Mouse (Mus musculus) stomach, embryonic 15.5 days (tissue): ENCODE measurements around the gene Kap. TPM values are rescaled to one million over a fixed set of nuclear protein-coding genes. Genes with fewer than 3 reads are reported as not detected.
"Not testable (repeated sequence)": the region's sequence is repeated elsewhere in the genome, so short reads cannot be mapped to it uniquely, and the experiment has no call there.

Source experiments
- ATAC-seq: fragments of 200-750 bp; cut with Nextera tagmentation; 2 replicates; pipeline ENCODE4 v1.8.0; 2017; ENCODE audit warnings: low read depth, moderate number of reproducible peaks, moderate TSS enrichment; ENCODE audit not compliant: insufficient read depth, low FRiP score
- H3K27ac ChIP-seq: fragments of 300-500 bp; sonication (generic); 2 replicates; pipeline ENCODE4 v1.5.1; 2015; ENCODE audit warnings: mild to moderate bottlenecking, inconsistent platforms
- H3K27me3 ChIP-seq: fragments of 300-500 bp; sonication (generic); replicated peaks from 2 replicates; pipeline ENCODE4 v1.6.1; 2015; ENCODE audit warnings: inconsistent platforms
- H3K36me3 ChIP-seq: fragments of 300-500 bp; sonication (generic); 2 replicates; pipeline ENCODE4 v1.6.1; 2015; ENCODE audit warnings: inconsistent platforms
- H3K4me1 ChIP-seq: fragments of 300-500 bp; sonication (generic); 2 replicates; pipeline ENCODE4 v1.6.1; 2015; ENCODE audit warnings: inconsistent platforms
- H3K4me2 ChIP-seq: fragments of 300-500 bp; sonication (generic); 2 replicates; pipeline ENCODE4 v1.6.1; 2015; ENCODE audit warnings: mild to moderate bottlenecking, inconsistent platforms
- H3K4me3 ChIP-seq: fragments of 300-500 bp; sonication (generic); replicated peaks from 2 replicates; pipeline ENCODE4 v1.5.1; 2015; ENCODE audit warnings: inconsistent platforms
- H3K9ac ChIP-seq: fragments of 300-500 bp; sonication (generic); 2 replicates; pipeline ENCODE4 v1.6.1; 2015; ENCODE audit warnings: inconsistent platforms
- H3K9me3 ChIP-seq: fragments of 300-500 bp; sonication (generic); 2 replicates; pipeline ENCODE4 v1.6.1; 2016; ENCODE audit warnings: inconsistent platforms
- WGBS: fragments of 180-500 bp; shearing (Covaris S2); methylation state at CpG from one replicate; pipeline ENCODE4 v1.1.7; 2015; 5-methylcytosine and 5-hydroxymethylcytosine counted together
- polyA plus RNA-seq: library from polyadenylated mRNA; unstranded; fragments of >200 nt; fragmentation: Nextera tagmentation; extraction: Ambion mirVana; gene quantifications from 2 replicates; pipeline ENCODE4 v1.2.1, GENCODE M21; 2015

Kap gene
- polyA plus RNA-seq = not detected in 2 replicates

- H3K27ac ChIP-seq = no peak within 1 kb of the TSS
- no peaks in the 10 kb centered on the region for H3K36me3 ChIP-seq
- H3K27me3 ChIP-seq = no peaks in the 10 kb centered on the region
- H3K4me3 ChIP-seq = no peak within 1 kb of the TSS
- WGBS = 85% methylated on average over 1 of the region's 1 CpGs
- H3K4me2 ChIP-seq = no peak within 1 kb of the TSS
- ATAC-seq = no peak
- no peak within 1 kb of the TSS for H3K9ac ChIP-seq
- H3K4me1 ChIP-seq = no peaks in the 10 kb centered on the region
- H3K9me3 ChIP-seq = no peaks in the 10 kb centered on the region
Observed at GRCm38 (mm10) chr6:133853526-133853925, at the start of gene Kap. TSS of gene Kap (minus strand) at chr6:133853762.

GRCm38 (mm10) chr6:133885871-133886415 lies 32.4 kb upstream of the Kap start:
- WGBS = 90% methylated on average over 5 of the region's 5 CpGs
- no peak for ATAC-seq
- H3K9ac ChIP-seq = no peak overlapping the region
- no peak overlapping the region for H3K4me3 ChIP-seq
- no peak overlapping the region for H3K4me2 ChIP-seq
- no peak overlapping the region for H3K27ac ChIP-seq
- H3K27me3 ChIP-seq = no peaks in the 10 kb centered on the region
- H3K9me3 ChIP-seq = no peaks in the 10 kb centered on the region
- no peaks in the 10 kb centered on the region for H3K36me3 ChIP-seq
- H3K4me1 ChIP-seq = no peaks in the 10 kb centered on the region

GRCm38 (mm10) chr6:133883446-133883985 lies 30.0 kb upstream of the Kap start:
- Histone ChIP-seq H3K9me3 (no peaks in the 10 kb centered on the region), H3K4me2 (no peak overlapping the region), H3K27me3 (no peaks in the 10 kb centered on the region), H3K27ac (no peak overlapping the region), H3K4me3 (no peak overlapping the region), H3K9ac (no peak overlapping the region), H3K4me1 (no peaks in the 10 kb centered on the region), H3K36me3 (no peaks in the 10 kb centered on the region)
- ATAC-seq = no peak
- 60% methylated on average over 5 of the region's 5 CpGs for WGBS

- H3K4me1 ChIP-seq = no peaks in the 10 kb centered on the region
- WGBS = 27% methylated on average over 12 of the region's 12 CpGs
- no peak overlapping the region for H3K9ac ChIP-seq
- H3K4me3 ChIP-seq = no peak overlapping the region
- H3K27me3 ChIP-seq = no peaks in the 10 kb centered on the region
- no peak overlapping the region for H3K4me2 ChIP-seq
- H3K27ac ChIP-seq = no peak overlapping the region
- no peaks in the 10 kb centered on the region for H3K36me3 ChIP-seq
- ATAC-seq = no peak
- H3K9me3 ChIP-seq = no peaks in the 10 kb centered on the region
Observed at GRCm38 (mm10) chr6:133875906-133876462, 22.4 kb upstream of the Kap start.

GRCm38 (mm10) chr6:133872667-133873066 lies 19.1 kb upstream of the Kap start:
- H3K27ac ChIP-seq = no peak overlapping the region
- no peak for ATAC-seq
- no peaks in the 10 kb centered on the region for H3K27me3 ChIP-seq
- H3K9ac ChIP-seq = no peak overlapping the region
- H3K36me3 ChIP-seq = no peaks in the 10 kb centered on the region
- H3K4me1 ChIP-seq = no peaks in the 10 kb centered on the region
- no peak overlapping the region for H3K4me2 ChIP-seq
- WGBS = 76% methylated on average over 2 of the region's 2 CpGs
- no peaks in the 10 kb centered on the region for H3K9me3 ChIP-seq
- no peak overlapping the region for H3K4me3 ChIP-seq

- WGBS = 55% methylated on average over 1 of the region's 1 CpGs
- no peak overlapping the region for H3K4me3 ChIP-seq
- H3K27me3 ChIP-seq = no peaks in the 10 kb centered on the region
- no peak overlapping the region for H3K4me2 ChIP-seq
- H3K27ac ChIP-seq = no peak overlapping the region
- no peaks in the 10 kb centered on the region for H3K4me1 ChIP-seq
- no peak for ATAC-seq
- no peaks in the 10 kb centered on the region for H3K36me3 ChIP-seq
- H3K9ac ChIP-seq = no peak overlapping the region
- H3K9me3 ChIP-seq = no peaks in the 10 kb centered on the region
Observed at GRCm38 (mm10) chr6:133871131-133871530, 17.6 kb upstream of the Kap start.

- Histone ChIP-seq H3K9ac (no peak overlapping the region), H3K27ac (no peak overlapping the region), H3K4me2 (no peak overlapping the region), H3K36me3 (no peaks in the 10 kb centered on the region), H3K4me1 (no peaks in the 10 kb centered on the region), H3K4me3 (no peak overlapping the region), H3K9me3 (no peaks in the 10 kb centered on the region), H3K27me3 (no peaks in the 10 kb centered on the region)
- ATAC-seq = no peak
- 78% methylated on average over 1 of the region's 1 CpGs for WGBS
Observed at GRCm38 (mm10) chr6:133868381-133868780, 14.8 kb upstream of the Kap start.

- Histone ChIP-seq H3K9me3 (no peaks in the 10 kb centered on the region), H3K4me1 (no peaks in the 10 kb centered on the region), H3K27ac (no peak overlapping the region), H3K4me2 (no peak overlapping the region), H3K36me3 (no peaks in the 10 kb centered on the region), H3K9ac (no peak overlapping the region), H3K27me3 (no peaks in the 10 kb centered on the region), H3K4me3 (no peak overlapping the region)
- ATAC-seq = no peak
- WGBS = 82% methylated on average over 2 of the region's 2 CpGs
Observed at GRCm38 (mm10) chr6:133855871-133856270, 2.3 kb upstream of the Kap start.

GRCm38 (mm10) chr6:133849359-133849758 lies 4.2 kb downstream of the Kap start:
- Histone ChIP-seq H3K27me3 (no peaks in the 10 kb centered on the region), H3K27ac (no peak overlapping the region), H3K9ac (no peak overlapping the region), H3K4me1 (no peaks in the 10 kb centered on the region), H3K4me2 (no peak overlapping the region), H3K4me3 (no peak overlapping the region), H3K36me3 (no peaks in the 10 kb centered on the region), H3K9me3 (no peaks in the 10 kb centered on the region)
- ATAC-seq = no peak
- WGBS = 69% methylated on average over 2 of the region's 2 CpGs

- not testable (repeated sequence) for H3K4me1 ChIP-seq, H3K27ac ChIP-seq, H3K9me3 ChIP-seq, H3K4me3 ChIP-seq, H3K4me2 ChIP-seq, H3K36me3 ChIP-seq, H3K9ac ChIP-seq, H3K27me3 ChIP-seq, ATAC-seq
- 78% methylated on average over 6 of the region's 6 CpGs for WGBS
Observed at GRCm38 (mm10) chr6:133848861-133849260, 4.7 kb downstream of the Kap start.

GRCm38 (mm10) chr6:133838296-133838995 lies 15.1 kb downstream of the Kap start:
- not testable (repeated sequence) for H3K27me3 ChIP-seq, H3K9me3 ChIP-seq, ATAC-seq, H3K27ac ChIP-seq, H3K9ac ChIP-seq, H3K4me3 ChIP-seq, H3K4me1 ChIP-seq, H3K4me2 ChIP-seq, H3K36me3 ChIP-seq
- WGBS = 86% methylated on average over 29 of the region's 29 CpGs

- Histone ChIP-seq H3K4me3 (no peak overlapping the region), H3K27me3 (no peaks in the 10 kb centered on the region), H3K4me2 (no peak overlapping the region), H3K4me1 (no peaks in the 10 kb centered on the region), H3K36me3 (no peaks in the 10 kb centered on the region), H3K9ac (no peak overlapping the region), H3K27ac (no peak overlapping the region), H3K9me3 (no peaks in the 10 kb centered on the region)
- ATAC-seq = no peak
- 35% methylated on average over 1 of the region's 1 CpGs for WGBS
Observed at GRCm38 (mm10) chr6:133812342-133812741, 41.2 kb downstream of the Kap start.
